Mouse (Mus musculus) heart, embryonic 15.5 days (tissue): ENCODE results near the gene Dhcr24. TPM values are rescaled to one million over a fixed set of nuclear protein-coding genes. Genes with fewer than 3 reads are reported as not detected.
A peak's percentile ranks its signal among the peaks of the same experiment; 100 is the strongest.

ENCODE experiments used
- ATAC-seq: fragments of 200-750 bp; cut with Nextera tagmentation; replicated peaks from 2 replicates; pipeline ENCODE4 v1.8.0; 2017; ENCODE audit warnings: low read depth, moderate TSS enrichment; ENCODE audit not compliant: insufficient number of reproducible peaks, insufficient read depth, low FRiP score
- H3K27ac ChIP-seq: fragments of 300-500 bp; sonication (generic); 2 replicates; pipeline ENCODE4 v1.5.1; 2015; ENCODE audit warnings: mild to moderate bottlenecking, inconsistent platforms
- H3K27me3 ChIP-seq: fragments of 300-500 bp; sonication (generic); 2 replicates; pipeline ENCODE4 v1.6.1; 2015; ENCODE audit warnings: inconsistent platforms
- H3K36me3 ChIP-seq: fragments of 300-500 bp; sonication (generic); 2 replicates; pipeline ENCODE4 v1.6.1; 2015; ENCODE audit warnings: mild to moderate bottlenecking, inconsistent platforms
- H3K4me1 ChIP-seq: fragments of 300-500 bp; sonication (generic); replicated peaks from 2 replicates; pipeline ENCODE4 v1.6.1; 2015; ENCODE audit warnings: inconsistent platforms
- H3K4me2 ChIP-seq: fragments of 300-500 bp; sonication (generic); 2 replicates; pipeline ENCODE4 v1.6.1; 2015; ENCODE audit warnings: inconsistent platforms, mild to moderate bottlenecking, moderate library complexity
- H3K4me3 ChIP-seq: fragments of 300-500 bp; sonication (generic); 2 replicates; pipeline ENCODE4 v1.5.1; 2015; ENCODE audit warnings: mild to moderate bottlenecking, inconsistent platforms
- H3K9ac ChIP-seq: fragments of 300-500 bp; sonication (generic); 2 replicates; pipeline ENCODE4 v1.6.1; 2015; ENCODE audit warnings: mild to moderate bottlenecking, inconsistent platforms
- H3K9me3 ChIP-seq: fragments of 300-500 bp; sonication (generic); replicated peaks from 2 replicates; pipeline ENCODE4 v1.6.1; 2016; ENCODE audit warnings: inconsistent platforms
- WGBS: fragments of 180-500 bp; shearing (Covaris S2); methylation state at CpG from one replicate; pipeline ENCODE4 v1.1.7; 2015; ENCODE audit warnings: mixed read lengths; 5-methylcytosine and 5-hydroxymethylcytosine counted together
- polyA plus RNA-seq: library from polyadenylated mRNA; unstranded; fragments of >200 nt; fragmentation: Nextera tagmentation; extraction: Ambion mirVana; gene quantifications from 2 replicates; pipeline ENCODE4 v1.2.1, GENCODE M21; 2015

The Dhcr24 gene
- polyA plus RNA-seq, 1 experiment from 2014 or later: 1.9 TPM

DNA sequence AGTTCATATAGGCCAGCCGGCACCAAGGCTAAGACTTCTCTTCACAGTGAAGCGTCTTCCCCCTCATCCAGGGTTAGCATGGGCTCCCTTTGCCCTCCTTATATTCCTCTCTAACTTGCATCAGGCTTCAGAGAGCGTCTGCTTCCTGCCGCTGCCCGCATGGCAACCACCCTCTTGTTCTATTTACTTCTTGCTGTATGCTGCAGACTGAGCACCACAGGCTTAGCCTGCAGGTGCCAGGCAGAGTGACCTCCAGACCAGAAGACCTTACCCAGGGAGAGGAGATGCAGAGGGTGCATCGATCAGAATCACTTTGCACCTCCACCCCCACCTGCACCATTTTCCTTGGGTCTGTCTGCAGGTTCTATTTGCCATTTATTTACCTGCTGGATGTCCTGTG, 1.2 kb downstream of the Dhcr24 start:
- H3K27me3 ChIP-seq: no peaks in the 10 kb centered on the region
- H3K4me1 ChIP-seq: peaks cover 34% of the 10 kb centered on the region
- H3K36me3 ChIP-seq: peaks cover 13% of the 10 kb centered on the region
- 13% methylated on average over 6 of the region's 6 CpGs for WGBS
- H3K4me2 ChIP-seq: peak overlapping the region; percentile 95
- H3K27ac ChIP-seq: no peak overlapping the region
- peak overlapping the region; percentile 78 for H3K4me3 ChIP-seq
- H3K9me3 ChIP-seq: no peaks in the 10 kb centered on the region
- ATAC-seq: no peak
- peak overlapping the region; percentile 68 for H3K9ac ChIP-seq

DNA sequence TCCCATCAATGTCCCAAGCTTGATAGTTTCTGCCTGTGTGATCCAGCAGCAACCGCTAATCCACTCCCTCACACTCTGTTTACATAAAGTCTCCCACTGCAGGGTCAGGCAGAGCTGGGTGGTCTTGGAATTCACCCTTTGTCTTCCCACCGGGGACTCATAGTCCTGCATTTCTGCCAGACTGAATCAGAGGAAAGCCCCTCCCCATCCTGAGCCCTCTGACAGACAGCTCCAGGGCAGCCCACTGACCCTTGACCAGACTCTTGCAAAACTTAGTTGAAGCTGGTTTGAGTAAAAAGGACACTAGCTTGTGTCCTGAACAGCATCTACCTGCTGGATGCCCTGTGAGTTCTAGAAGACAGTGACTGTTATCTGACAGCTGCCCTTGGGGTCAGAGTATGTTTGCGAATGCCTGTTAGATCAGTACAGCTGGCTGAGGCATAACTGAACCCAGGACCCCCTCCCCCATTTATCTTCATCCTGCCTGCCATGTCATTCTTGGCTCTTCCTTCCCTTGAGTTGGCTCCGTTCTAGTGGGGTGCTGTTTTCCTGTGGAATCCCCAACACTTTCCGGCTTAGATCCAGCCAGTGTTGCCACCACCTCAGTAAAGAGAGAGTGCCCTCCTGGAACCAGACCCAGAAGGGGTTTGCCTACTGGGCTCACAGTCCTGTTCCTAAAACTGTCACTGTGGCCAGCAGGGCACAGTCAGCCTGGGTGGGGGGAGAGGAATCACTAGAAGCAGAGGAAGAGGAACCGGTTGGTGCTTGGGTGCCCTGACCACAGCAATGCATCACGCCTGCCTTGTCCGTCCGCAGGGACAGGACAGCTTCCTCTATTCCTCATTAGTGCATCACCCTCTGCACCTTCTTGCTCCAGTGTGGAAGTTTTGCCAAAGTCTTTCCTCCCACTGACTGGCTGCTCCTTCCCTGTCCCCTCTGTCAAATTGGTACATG, 2.3 kb downstream of the Dhcr24 start:
- Histone ChIP-seq H3K4me3 (peak overlapping the region; percentile 78; the same call in 1 of the 2 replicates), H3K9me3 (no peaks in the 10 kb centered on the region), H3K27ac (no peak overlapping the region), H3K9ac (no peak overlapping the region), H3K4me2 (peak overlapping the region; percentile 95), H3K27me3 (no peaks in the 10 kb centered on the region), H3K36me3 (peaks cover 22% of the 10 kb centered on the region), H3K4me1 (peaks cover 34% of the 10 kb centered on the region)
- no peak for ATAC-seq
- 59% methylated on average over 9 of the region's 9 CpGs for WGBS

DNA sequence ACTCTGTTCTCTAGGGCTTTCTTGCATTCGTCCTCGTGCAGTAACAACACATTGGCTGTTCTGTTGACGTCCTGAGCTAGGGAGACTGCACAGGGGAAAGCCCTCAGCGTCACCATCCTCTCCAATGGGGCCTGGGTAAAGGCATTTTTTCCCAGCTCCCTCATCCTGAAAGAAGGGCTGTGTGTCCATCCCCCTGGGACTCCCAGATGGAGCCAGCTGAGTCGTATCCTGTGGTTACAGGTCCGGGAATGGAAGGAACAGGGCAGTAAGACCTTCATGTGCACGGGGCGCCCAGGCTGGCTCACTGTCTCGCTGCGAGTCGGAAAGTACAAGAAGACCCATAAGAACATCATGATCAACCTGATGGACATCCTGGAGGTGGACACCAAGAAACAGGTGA, 3.3 kb downstream of the Dhcr24 start:
- WGBS: 85% methylated on average over 11 of the region's 11 CpGs
- no peak overlapping the region for H3K27ac ChIP-seq
- no peak overlapping the region for H3K9ac ChIP-seq
- peaks cover 23% of the 10 kb centered on the region for H3K36me3 ChIP-seq
- H3K27me3 ChIP-seq: no peaks in the 10 kb centered on the region
- H3K4me2 ChIP-seq: no peak overlapping the region
- no peak overlapping the region for H3K4me3 ChIP-seq
- no peak for ATAC-seq
- H3K9me3 ChIP-seq: no peaks in the 10 kb centered on the region
- peaks cover 34% of the 10 kb centered on the region for H3K4me1 ChIP-seq

DNA sequence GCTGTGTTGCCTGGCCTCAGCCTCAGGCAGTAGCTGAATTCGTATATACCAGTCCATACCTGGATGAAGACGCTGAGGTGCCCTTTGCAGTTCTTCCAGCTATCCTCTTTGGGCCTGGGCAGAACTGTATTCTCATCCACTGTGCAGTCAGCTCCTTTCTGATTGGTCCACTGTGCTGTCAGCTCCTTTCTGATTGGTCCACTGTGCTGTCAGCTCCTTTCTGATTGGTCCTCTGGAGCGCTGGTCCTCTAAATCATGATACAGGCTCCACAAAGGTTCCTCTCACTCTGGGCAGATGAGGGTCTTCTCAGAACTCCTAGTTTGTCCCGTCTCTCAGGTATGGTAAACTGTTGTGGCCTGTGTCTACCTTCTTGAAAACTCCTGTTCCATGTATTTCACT, 8.8 kb downstream of the Dhcr24 start:
- H3K4me3 ChIP-seq: no peak overlapping the region
- no peak overlapping the region for H3K9ac ChIP-seq
- ATAC-seq: no peak
- WGBS: 92% methylated on average over 4 of the region's 4 CpGs
- H3K27ac ChIP-seq: no peak overlapping the region
- peaks cover 36% of the 10 kb centered on the region for H3K36me3 ChIP-seq
- no peaks in the 10 kb centered on the region for H3K4me1 ChIP-seq
- H3K27me3 ChIP-seq: no peaks in the 10 kb centered on the region
- no peak overlapping the region for H3K4me2 ChIP-seq
- H3K9me3 ChIP-seq: no peaks in the 10 kb centered on the region

DNA sequence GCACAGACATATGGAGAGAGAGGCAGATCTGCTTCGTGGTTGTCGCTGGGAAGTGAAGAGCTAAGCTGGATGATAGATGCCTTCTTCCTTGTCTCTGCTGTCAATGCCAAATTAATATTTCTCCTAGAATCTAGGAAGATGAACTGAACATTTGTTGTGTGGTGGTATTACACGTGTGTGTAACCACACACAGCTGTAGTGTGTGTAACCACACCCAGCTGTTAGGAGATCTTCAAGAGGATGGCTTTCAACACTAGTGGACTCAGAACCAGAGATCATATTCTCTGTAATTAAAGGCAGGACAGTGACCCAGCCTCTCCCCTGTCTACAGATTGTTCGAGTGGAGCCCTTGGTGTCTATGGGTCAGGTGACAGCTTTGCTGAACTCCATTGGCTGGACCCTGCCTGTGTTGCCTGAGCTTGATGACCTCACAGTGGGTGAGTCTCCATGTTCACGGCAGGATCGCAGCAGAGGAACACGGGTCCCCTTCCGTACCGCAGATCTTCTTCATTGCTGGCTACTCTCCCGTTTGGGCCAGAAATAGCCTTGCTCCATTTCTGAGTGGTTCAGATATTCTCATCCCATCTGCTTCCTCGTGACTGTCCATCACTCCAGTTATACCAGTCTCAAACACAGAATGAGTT, 10.4 kb downstream of the Dhcr24 start:
- H3K4me2 ChIP-seq: no peak overlapping the region
- H3K4me3 ChIP-seq: no peak overlapping the region
- H3K9ac ChIP-seq: no peak overlapping the region
- peaks cover 5% of the 10 kb centered on the region for H3K4me1 ChIP-seq
- no peak overlapping the region for H3K27ac ChIP-seq
- ATAC-seq: no peak
- no peaks in the 10 kb centered on the region for H3K27me3 ChIP-seq
- WGBS: 79% methylated on average over 11 of the region's 11 CpGs
- H3K9me3 ChIP-seq: no peaks in the 10 kb centered on the region
- peaks cover 29% of the 10 kb centered on the region for H3K36me3 ChIP-seq

DNA sequence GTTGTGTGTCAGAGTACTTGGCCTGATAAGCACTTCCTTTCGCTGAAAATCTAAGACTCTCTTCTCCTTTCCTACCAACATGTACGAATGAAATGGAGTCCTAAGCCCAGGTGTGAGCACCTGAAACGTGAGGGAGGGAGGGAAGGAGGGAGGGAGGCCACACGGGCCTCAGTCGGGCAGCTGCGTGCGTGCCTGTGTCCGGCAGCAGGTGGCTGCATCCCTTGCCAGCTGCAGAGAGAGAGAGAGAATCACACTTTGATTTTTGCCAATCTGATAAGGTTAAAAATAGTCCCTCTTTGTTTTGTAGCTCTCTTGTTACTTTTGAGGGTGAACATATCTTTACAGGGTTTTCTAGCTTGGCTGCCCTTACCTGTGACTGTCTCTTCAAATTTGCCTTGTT, 14.2 kb downstream of the Dhcr24 start:
- no peak for ATAC-seq
- 67% methylated on average over 8 of the region's 8 CpGs for WGBS
- Histone ChIP-seq H3K9me3 (no peaks in the 10 kb centered on the region), H3K36me3 (peaks cover 28% of the 10 kb centered on the region), H3K4me1 (peaks cover 5% of the 10 kb centered on the region), H3K27ac (no peak overlapping the region), H3K4me3 (no peak overlapping the region), H3K4me2 (no peak overlapping the region), H3K9ac (no peak overlapping the region), H3K27me3 (no peaks in the 10 kb centered on the region)

DNA sequence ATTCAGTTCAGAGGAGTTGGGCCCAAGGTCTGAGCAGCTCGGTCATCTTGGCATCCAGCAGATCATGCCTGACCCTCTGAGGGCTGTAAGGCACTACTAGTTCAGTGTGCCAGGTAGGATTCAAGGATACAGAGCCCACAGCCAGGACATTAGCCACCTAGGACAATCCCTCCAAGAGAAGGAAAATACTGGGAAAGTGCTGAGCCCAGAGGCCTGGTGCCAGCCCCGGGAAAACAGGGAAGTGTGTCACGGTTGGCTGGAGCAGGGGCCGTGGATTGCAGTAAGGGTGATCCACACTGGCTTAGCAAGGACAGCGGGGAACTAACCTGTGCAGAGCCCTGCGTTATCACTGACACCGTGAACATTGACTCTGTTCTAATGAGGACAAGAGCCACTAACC, 16.7 kb downstream of the Dhcr24 start:
- WGBS: 80% methylated on average over 7 of the region's 7 CpGs
- Histone ChIP-seq H3K4me3 (no peak overlapping the region), H3K4me1 (peaks cover 29% of the 10 kb centered on the region), H3K27me3 (no peaks in the 10 kb centered on the region), H3K4me2 (no peak overlapping the region), H3K9ac (no peak overlapping the region), H3K36me3 (peaks cover 24% of the 10 kb centered on the region), H3K9me3 (no peaks in the 10 kb centered on the region), H3K27ac (no peak overlapping the region)
- ATAC-seq: no peak

DNA sequence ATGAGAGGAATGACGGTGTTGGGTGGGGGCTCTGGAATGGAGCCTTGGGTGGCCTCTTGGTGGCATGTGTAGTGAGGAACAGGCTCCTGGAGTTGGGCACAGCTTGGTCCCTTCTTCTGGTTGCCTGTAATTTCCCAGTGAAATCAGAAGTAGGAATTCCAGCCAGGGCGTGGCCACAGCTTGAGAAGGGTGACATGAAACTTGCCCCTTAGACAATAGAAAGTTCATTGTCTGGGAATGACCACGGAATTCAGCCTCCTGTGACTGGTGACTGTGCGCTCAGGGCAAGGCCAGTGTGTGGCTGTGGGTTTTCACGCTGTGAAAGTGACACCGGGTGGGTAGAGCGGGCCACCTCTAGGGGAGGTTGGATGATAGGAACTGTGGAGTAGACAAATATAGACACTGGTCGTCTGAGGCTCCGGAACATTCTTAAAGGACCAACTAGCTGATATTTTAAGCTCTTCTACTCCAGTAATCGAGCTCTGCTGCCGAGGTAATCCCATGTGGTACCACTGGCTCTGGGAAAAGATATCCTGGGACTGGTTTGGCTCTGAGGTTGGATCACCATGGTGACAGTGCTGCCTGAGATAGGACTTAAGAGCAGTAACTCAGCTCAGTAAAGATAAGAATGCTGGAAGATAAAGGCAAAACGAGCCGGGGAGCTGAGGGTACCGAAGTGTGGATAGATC, 20.5 kb downstream of the Dhcr24 start:
- peak; percentile 66 for ATAC-seq
- 30% methylated on average over 14 of the region's 14 CpGs for WGBS
- H3K4me3 ChIP-seq: no peak overlapping the region

DNA sequence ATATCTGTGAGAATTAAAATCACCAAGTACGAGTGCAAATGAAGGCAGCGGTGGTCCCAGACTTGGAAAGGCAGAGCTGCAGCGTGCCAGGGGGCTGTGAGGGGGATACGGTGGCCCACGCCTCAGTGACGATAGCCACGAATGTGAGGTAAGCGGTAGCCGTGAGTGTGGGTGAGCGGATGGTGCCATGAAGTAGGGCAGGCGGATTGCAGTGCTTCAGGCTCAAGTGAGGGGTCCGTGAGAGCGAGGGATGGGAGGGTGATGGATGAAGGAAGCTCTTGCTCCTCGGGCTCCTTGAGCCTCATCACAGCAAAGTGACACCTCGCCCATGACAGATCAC, 21.0 kb downstream of the Dhcr24 start:
- no peak overlapping the region for H3K9ac ChIP-seq
- H3K4me3 ChIP-seq: no peak overlapping the region
- 0 out of 2 replicates have a peak, but pooled peaks have one; percentile 1 for ATAC-seq
- H3K4me2 ChIP-seq: peak overlapping the region; percentile 53
- peaks cover 26% of the 10 kb centered on the region for H3K4me1 ChIP-seq
- 27% methylated on average over 15 of the region's 15 CpGs for WGBS
- no peaks in the 10 kb centered on the region for H3K27me3 ChIP-seq
- peak overlapping the region; percentile 76; the same call in 1 of the 2 replicates for H3K27ac ChIP-seq
- no peaks in the 10 kb centered on the region for H3K9me3 ChIP-seq
- H3K36me3 ChIP-seq: peaks cover 24% of the 10 kb centered on the region

More for the DNA sequence above, 20.5 kb downstream of the Dhcr24 start:
- Histone ChIP-seq H3K4me2 (peak overlapping the region; percentile 53), H3K36me3 (peaks cover 23% of the 10 kb centered on the region), H3K27me3 (no peaks in the 10 kb centered on the region), H3K9ac (0 out of 2 replicates have a peak overlapping the region, but pooled peaks have one; percentile 4), H3K4me1 (peaks cover 26% of the 10 kb centered on the region), H3K27ac (peak overlapping the region; percentile 76), H3K9me3 (no peaks in the 10 kb centered on the region)

DNA sequence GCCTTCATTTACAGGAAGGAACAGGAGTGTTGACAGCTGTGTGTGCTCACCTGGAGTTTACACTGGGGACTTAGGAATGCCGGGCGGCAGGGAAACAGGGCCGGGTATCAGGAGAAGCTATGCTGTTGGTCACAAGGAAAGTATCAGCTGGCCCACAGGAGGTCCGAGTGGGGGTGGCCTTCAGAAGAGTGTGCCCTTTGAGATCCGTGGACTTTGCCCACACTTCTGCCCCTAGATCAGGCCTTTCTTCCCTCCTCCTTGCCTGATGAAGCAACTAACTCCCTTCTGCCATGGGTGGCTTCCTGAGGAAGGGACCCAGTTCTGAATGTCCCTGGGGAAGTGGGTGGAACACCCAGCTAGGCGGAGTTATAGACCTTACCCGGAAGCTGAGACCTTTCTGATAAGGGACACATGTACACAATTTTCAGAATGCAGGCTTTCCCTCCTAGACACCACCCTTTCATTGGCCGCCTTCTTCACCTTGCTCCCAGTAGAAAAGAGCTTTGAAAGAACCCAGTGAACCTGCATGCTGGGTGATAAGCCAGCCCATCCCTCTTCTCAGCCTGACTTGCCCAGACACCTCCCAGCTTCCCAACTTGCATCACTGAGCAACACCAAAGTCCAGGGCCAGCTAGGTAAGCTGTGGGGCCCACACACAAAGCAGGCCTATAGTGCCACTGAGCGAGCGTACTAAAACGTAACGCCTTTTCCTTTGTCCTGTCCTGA, 21.8 kb downstream of the Dhcr24 start:
- no peaks in the 10 kb centered on the region for H3K9me3 ChIP-seq
- WGBS: 61% methylated on average over 12 of the region's 12 CpGs
- H3K9ac ChIP-seq: no peak overlapping the region
- no peak overlapping the region for H3K4me2 ChIP-seq
- no peak overlapping the region; the same call in 1 of the 2 replicates for H3K27ac ChIP-seq
- H3K27me3 ChIP-seq: no peaks in the 10 kb centered on the region
- no peak overlapping the region for H3K4me3 ChIP-seq
- H3K4me1 ChIP-seq: peaks cover 26% of the 10 kb centered on the region
- ATAC-seq: no peak
- H3K36me3 ChIP-seq: peaks cover 28% of the 10 kb centered on the region

DNA sequence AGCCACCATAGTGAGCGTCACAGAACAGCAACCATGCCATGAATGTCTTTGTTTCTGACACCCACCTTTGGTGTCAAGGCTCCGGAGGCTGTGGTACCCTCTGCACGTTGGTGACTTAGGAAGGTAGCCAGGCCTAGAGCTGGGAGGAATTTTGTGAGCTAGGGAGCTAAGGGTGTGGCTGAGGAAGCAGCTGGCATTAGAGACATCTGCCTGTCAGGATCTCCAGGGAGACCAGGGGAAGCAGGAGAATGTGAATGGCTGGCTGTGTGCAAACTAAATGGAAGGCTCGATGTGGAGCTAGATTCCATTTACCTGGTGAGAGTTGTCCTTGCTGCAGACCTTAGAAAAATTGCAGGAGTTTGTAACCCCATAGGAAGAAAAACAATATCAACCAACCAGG, 23.8 kb downstream of the Dhcr24 start:
- Histone ChIP-seq H3K4me1 (peaks cover 26% of the 10 kb centered on the region), H3K9me3 (no peaks in the 10 kb centered on the region), H3K4me3 (no peak overlapping the region), H3K36me3 (peaks cover 22% of the 10 kb centered on the region; the same call in 1 of the 2 replicates), H3K4me2 (no peak overlapping the region), H3K9ac (no peak overlapping the region), H3K27ac (no peak overlapping the region), H3K27me3 (no peaks in the 10 kb centered on the region)
- no peak for ATAC-seq
- 86% methylated on average over 4 of the region's 4 CpGs for WGBS
